Mouse (Mus musculus): Measurements from ENCODE around the gene Vash1. TPM values are rescaled to one million over a fixed set of nuclear protein-coding genes. Genes with fewer than 3 reads are reported as not detected.

Vash1 gene
- polyA plus RNA-seq, 1 experiment from 2014 or later = 12.3 TPM

DNA sequence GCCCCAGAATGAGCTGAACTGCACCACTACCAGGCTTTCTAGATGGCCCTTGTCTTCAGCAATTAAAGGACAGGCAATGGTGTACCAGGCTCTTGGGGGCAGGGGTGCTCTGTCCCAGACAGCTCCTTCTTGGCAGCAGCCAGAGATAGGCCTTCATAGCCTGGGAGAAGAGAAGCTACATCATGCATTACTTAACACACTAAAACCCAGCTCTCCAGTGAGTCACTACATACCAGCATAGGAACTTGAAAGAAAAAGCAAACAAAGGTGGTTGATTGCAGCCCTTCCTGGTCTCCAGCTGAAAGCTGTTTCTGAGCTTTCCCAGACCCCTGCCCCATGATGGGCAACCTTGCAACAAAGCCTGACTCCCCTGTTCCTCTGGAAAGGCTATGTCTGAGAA, 20.0 kb downstream of the Vash1 start:
- H3K4me2 ChIP-seq (replicated peaks) = no peak overlapping the region
- peaks cover 21% of the 10 kb centered on the region; the same call in 1 of the 2 replicates for H3K4me1 ChIP-seq
- H3K9ac ChIP-seq = no peak overlapping the region
- H3K4me3 ChIP-seq (replicated peaks) = no peak overlapping the region
- H3K27ac ChIP-seq (replicated peaks) = no peak overlapping the region
- no peaks in the 10 kb centered on the region for H3K27me3 ChIP-seq
- peaks cover 8% of the 10 kb centered on the region; the same call in 1 of the 2 replicates for H3K36me3 ChIP-seq
- ATAC-seq (ENCODE audit: insufficient number of reproducible peaks, low FRiP score, low TSS enrichment, low read depth) = no peak
- no peaks in the 10 kb centered on the region; the same call in 1 of the 2 replicates for H3K9me3 ChIP-seq (replicated peaks)

GRCm38 (mm10) chr12:86699965-86700926, 21.7 kb downstream of the Vash1 start:
- Histone ChIP-seq H3K4me1 (peaks cover 21% of the 10 kb centered on the region; the same call in 1 of the 2 replicates), H3K27ac (replicated peaks) (peak overlapping the region; percentile 3; the same call in 1 of the 2 replicates), H3K27me3 (no peaks in the 10 kb centered on the region), H3K9ac (no peak overlapping the region), H3K9me3 (replicated peaks) (no peaks in the 10 kb centered on the region; the same call in 1 of the 2 replicates), H3K4me2 (replicated peaks) (no peak overlapping the region; the same call in 1 of the 2 replicates), H3K36me3 (peaks cover 12% of the 10 kb centered on the region; the same call in 1 of the 2 replicates), H3K4me3 (replicated peaks) (no peak overlapping the region)
- ATAC-seq (ENCODE audit: insufficient number of reproducible peaks, low FRiP score, low TSS enrichment, low read depth) = no peak; the same call in 1 of the 2 replicates
- 25% methylated on average over 19 of the region's 19 CpGs for WGBS

GRCm38 (mm10) chr12:86700927-86701310, 22.4 kb downstream of the Vash1 start:
- Histone ChIP-seq H3K27me3 (no peaks in the 10 kb centered on the region), H3K4me1 (peaks cover 21% of the 10 kb centered on the region; the same call in 1 of the 2 replicates), H3K9me3 (replicated peaks) (no peaks in the 10 kb centered on the region; the same call in 1 of the 2 replicates), H3K4me3 (replicated peaks) (no peak overlapping the region), H3K27ac (replicated peaks) (no peak overlapping the region), H3K9ac (no peak overlapping the region), H3K36me3 (peaks cover 10% of the 10 kb centered on the region; the same call in 1 of the 2 replicates), H3K4me2 (replicated peaks) (no peak overlapping the region)
- WGBS = 67% methylated on average over 4 of the region's 4 CpGs
- ATAC-seq (ENCODE audit: insufficient number of reproducible peaks, low FRiP score, low TSS enrichment, low read depth) = no peak

GRCm38 (mm10) chr12:86701491-86701890, 23.0 kb downstream of the Vash1 start:
- no peak overlapping the region for H3K9ac ChIP-seq
- no peaks in the 10 kb centered on the region for H3K27me3 ChIP-seq
- H3K27ac ChIP-seq (replicated peaks) = no peak overlapping the region
- no peak for ATAC-seq (ENCODE audit: insufficient number of reproducible peaks, low FRiP score, low TSS enrichment, low read depth)
- H3K4me2 ChIP-seq (replicated peaks) = no peak overlapping the region
- H3K4me1 ChIP-seq = peaks cover 21% of the 10 kb centered on the region; the same call in 1 of the 2 replicates
- peaks cover 5% of the 10 kb centered on the region; the same call in 1 of the 2 replicates for H3K36me3 ChIP-seq
- no peak overlapping the region for H3K4me3 ChIP-seq (replicated peaks)
- no peaks in the 10 kb centered on the region; the same call in 1 of the 2 replicates for H3K9me3 ChIP-seq (replicated peaks)
- WGBS = 80% methylated on average over 4 of the region's 4 CpGs

DNA sequence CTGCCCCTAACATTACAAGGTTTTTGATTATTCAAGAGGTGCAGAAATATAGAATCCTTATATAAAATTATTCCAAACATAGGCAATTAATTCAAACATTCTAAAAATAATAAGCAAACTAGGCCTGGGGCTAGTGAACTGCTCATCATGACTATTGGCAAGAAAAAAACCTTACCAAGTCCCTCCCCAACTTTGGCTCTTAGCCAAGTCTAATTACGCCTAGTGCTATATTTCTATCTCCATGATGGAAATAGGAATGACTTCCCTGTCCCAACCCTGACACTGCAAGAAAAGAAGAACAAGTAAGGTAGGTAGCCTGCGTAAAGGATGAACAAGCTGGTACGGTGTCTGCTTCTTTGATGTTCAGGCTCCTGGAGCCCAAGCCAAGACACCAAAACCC, 24.2 kb downstream of the Vash1 start:
- 75% methylated on average over 3 of the region's 3 CpGs for WGBS
- 0 out of 2 replicates have a peak, but pooled peaks cover 3% of the 10 kb centered on the region for H3K36me3 ChIP-seq

DNA sequence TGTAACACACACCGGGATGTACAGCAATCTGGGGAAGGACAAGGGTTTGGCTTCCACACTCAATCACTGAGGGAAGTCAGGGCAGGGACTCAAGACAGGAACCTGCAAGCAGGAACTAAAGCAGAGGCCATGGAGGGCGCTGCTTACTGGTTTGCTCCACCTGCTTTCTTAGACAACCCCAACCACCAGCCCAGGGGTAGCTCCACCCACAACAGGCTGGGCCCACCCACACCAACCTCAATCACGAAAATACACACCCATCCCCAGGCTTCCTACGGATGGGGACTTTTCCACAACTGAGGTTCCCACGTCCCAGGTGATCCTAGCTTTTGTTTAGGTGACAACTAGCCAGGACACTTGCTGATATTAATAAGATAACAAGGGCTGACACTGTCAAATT, 27.3 kb downstream of the Vash1 start:
- Histone ChIP-seq H3K9ac (no peak overlapping the region), H3K27ac (replicated peaks) (no peak overlapping the region), H3K4me3 (replicated peaks) (no peak overlapping the region), H3K27me3 (no peaks in the 10 kb centered on the region), H3K9me3 (replicated peaks) (no peaks in the 10 kb centered on the region), H3K36me3 (0 out of 2 replicates have a peak, but pooled peaks cover 3% of the 10 kb centered on the region), H3K4me2 (replicated peaks) (no peak overlapping the region), H3K4me1 (peaks cover 4% of the 10 kb centered on the region; the same call in 1 of the 2 replicates)
- no peak for ATAC-seq (ENCODE audit: insufficient number of reproducible peaks, low FRiP score, low TSS enrichment, low read depth)
- WGBS = 79% methylated on average over 5 of the region's 5 CpGs

More for the DNA sequence above, 24.2 kb downstream of the Vash1 start:
- ATAC-seq (ENCODE audit: insufficient number of reproducible peaks, low FRiP score, low TSS enrichment, low read depth) = no peak
- Histone ChIP-seq H3K9me3 (replicated peaks) (no peaks in the 10 kb centered on the region), H3K4me2 (replicated peaks) (no peak overlapping the region), H3K4me3 (replicated peaks) (no peak overlapping the region), H3K27ac (replicated peaks) (no peak overlapping the region), H3K9ac (no peak overlapping the region), H3K27me3 (no peaks in the 10 kb centered on the region), H3K4me1 (peaks cover 21% of the 10 kb centered on the region; the same call in 1 of the 2 replicates)

GRCm38 (mm10) chr12:86714026-86714425, 35.5 kb downstream of the Vash1 start:
- Histone ChIP-seq H3K4me2 (replicated peaks) (no peak overlapping the region), H3K9me3 (replicated peaks) (no peaks in the 10 kb centered on the region), H3K4me1 (no peaks in the 10 kb centered on the region), H3K27ac (replicated peaks) (no peak overlapping the region), H3K9ac (no peak overlapping the region), H3K36me3 (no peaks in the 10 kb centered on the region), H3K27me3 (no peaks in the 10 kb centered on the region), H3K4me3 (replicated peaks) (no peak overlapping the region)
- ATAC-seq (ENCODE audit: insufficient number of reproducible peaks, low FRiP score, low TSS enrichment, low read depth) = no peak
- WGBS = 62% methylated on average over 5 of the region's 5 CpGs

DNA sequence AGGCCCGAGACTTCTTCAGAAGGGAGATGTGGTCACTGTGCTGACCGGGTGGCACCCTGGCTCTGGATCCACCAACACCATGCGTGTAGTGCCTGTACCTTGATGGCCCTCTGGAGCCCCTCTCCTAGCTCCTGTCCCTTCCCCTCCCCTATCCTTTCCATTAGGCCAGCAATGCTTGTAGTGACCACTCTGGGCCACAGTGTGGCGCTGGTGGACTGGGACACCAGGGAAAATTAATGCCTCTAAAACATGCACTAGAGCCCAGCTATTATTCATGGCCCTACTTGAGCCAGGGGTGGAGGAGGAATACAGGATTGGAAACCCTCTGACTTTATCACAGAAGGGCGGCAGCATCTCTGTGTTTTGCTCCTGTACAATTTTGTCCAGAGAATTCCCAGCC, 36.9 kb downstream of the Vash1 start:
- no peak overlapping the region for H3K9ac ChIP-seq
- no peaks in the 10 kb centered on the region for H3K9me3 ChIP-seq (replicated peaks)
- H3K36me3 ChIP-seq = no peaks in the 10 kb centered on the region
- 63% methylated on average over 5 of the region's 5 CpGs for WGBS
- no peaks in the 10 kb centered on the region for H3K27me3 ChIP-seq
- no peak overlapping the region for H3K4me2 ChIP-seq (replicated peaks)
- 0 out of 2 replicates have a peak, but pooled peaks have one; percentile 30 for ATAC-seq (ENCODE audit: insufficient number of reproducible peaks, low FRiP score, low TSS enrichment, low read depth)
- peaks cover 8% of the 10 kb centered on the region for H3K4me1 ChIP-seq
- H3K4me3 ChIP-seq (replicated peaks) = no peak overlapping the region
- no peak overlapping the region for H3K27ac ChIP-seq (replicated peaks)

- ATAC-seq (ENCODE audit: insufficient number of reproducible peaks, low FRiP score, low TSS enrichment, low read depth) = no peak
- H3K4me2 ChIP-seq (replicated peaks) = no peak overlapping the region
- H3K36me3 ChIP-seq = no peaks in the 10 kb centered on the region
- H3K9me3 ChIP-seq (replicated peaks) = no peaks in the 10 kb centered on the region
- peaks cover 17% of the 10 kb centered on the region for H3K4me1 ChIP-seq
- no peak overlapping the region for H3K9ac ChIP-seq
- H3K27me3 ChIP-seq = no peaks in the 10 kb centered on the region
- H3K27ac ChIP-seq (replicated peaks) = no peak overlapping the region
- 78% methylated on average over 11 of the region's 11 CpGs for WGBS
- no peak overlapping the region for H3K4me3 ChIP-seq (replicated peaks)
Measured at GRCm38 (mm10) chr12:86716962-86717361, 38.5 kb downstream of the Vash1 start.

GRCm38 (mm10) chr12:86719961-86720639, 41.6 kb downstream of the Vash1 start:
- no peak overlapping the region for H3K4me3 ChIP-seq (replicated peaks)
- no peaks in the 10 kb centered on the region for H3K9me3 ChIP-seq (replicated peaks)
- H3K36me3 ChIP-seq = no peaks in the 10 kb centered on the region
- WGBS = 68% methylated on average over 18 of the region's 18 CpGs
- H3K27ac ChIP-seq (replicated peaks) = no peak overlapping the region
- peaks cover 27% of the 10 kb centered on the region for H3K4me1 ChIP-seq
- ATAC-seq (ENCODE audit: insufficient number of reproducible peaks, low FRiP score, low TSS enrichment, low read depth) = no peak
- no peaks in the 10 kb centered on the region for H3K27me3 ChIP-seq
- H3K4me2 ChIP-seq (replicated peaks) = no peak overlapping the region
- no peak overlapping the region for H3K9ac ChIP-seq

GRCm38 (mm10) chr12:86721453-86721852, 43.0 kb downstream of the Vash1 start:
- WGBS = 67% methylated on average over 5 of the region's 5 CpGs
- peaks cover 32% of the 10 kb centered on the region for H3K4me1 ChIP-seq
- H3K27me3 ChIP-seq = no peaks in the 10 kb centered on the region
- H3K9me3 ChIP-seq (replicated peaks) = no peaks in the 10 kb centered on the region
- H3K4me3 ChIP-seq (replicated peaks) = no peak overlapping the region
- no peaks in the 10 kb centered on the region for H3K36me3 ChIP-seq
- H3K9ac ChIP-seq = no peak overlapping the region
- no peak overlapping the region for H3K27ac ChIP-seq (replicated peaks)
- no peak for ATAC-seq (ENCODE audit: insufficient number of reproducible peaks, low FRiP score, low TSS enrichment, low read depth)
- no peak overlapping the region for H3K4me2 ChIP-seq (replicated peaks)

Measured in embryonic facial prominence, embryonic 15.5 days (tissue).